Mouse (Mus musculus): ENCODE data around the gene Ptprg.

Gene Ptprg

DNA sequence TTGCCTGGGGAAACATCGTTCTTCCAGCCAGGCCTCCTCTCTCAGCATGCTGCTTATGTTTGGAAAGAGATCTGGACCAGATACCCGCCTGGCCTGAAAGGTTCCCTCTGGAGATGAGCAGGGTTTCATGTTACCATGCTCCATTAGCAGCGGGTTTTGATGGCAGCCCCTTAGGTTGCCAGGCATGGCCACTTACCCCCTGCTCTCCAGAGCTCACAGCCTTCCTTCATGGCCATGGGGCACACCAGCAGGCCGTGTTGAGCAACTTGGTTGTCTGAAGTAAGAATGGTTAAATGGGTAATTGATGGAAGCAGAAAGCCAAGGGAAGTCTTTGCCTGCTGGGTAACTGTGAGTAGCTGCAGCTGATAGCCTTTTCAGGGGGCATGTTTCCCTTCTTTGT is 274.8 kb downstream of the Ptprg start:
- no peak for DNase-seq

DNA sequence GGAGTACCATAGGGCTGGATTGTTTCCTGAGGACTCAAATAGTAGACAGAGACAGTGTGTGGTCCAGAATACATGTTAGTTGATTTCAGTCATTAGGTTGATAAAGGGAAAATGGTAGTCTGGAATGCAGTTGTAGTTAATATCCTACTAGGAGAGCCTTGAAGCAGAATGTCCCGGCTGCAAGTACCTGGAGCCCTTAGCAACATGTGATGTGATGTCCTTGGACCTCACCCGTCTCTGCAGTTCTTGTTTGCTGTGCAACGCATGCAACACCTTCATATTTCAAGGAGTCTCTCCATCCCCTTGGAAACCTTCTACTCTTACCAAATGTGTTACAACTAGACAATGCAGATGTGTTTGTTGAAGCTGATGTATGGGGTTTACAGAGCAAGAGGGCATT is 280.3 kb downstream of the Ptprg start:
- no peak for DNase-seq

- no peak for DNase-seq
Observed at GRCm38 (mm10) chr14:11835706-11836445, 282.5 kb downstream of the Ptprg start.

DNA sequence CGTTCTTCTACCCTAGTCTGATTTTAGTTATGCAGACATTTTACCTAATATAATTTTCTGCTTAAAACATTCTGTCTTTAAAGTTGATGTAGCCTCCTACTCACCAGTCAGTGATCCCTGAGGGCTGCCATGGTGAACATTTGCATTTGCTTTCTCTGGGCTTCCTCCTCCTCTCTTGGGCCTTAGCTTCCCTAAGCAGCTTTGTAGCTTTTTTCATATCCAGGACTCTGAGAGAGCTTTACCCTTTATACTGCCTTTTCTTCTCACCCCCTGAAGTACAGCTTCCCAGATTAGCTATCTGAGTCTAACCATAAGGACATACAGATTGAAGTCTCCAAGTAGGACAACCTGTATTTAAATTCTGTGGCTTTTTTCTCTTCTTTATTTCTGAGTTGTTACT is 284.4 kb downstream of the Ptprg start:
- no peak for DNase-seq

GRCm38 (mm10) chr14:11841621-11842020 is 288.3 kb downstream of the Ptprg start:
- no peak for DNase-seq

- no peak for DNase-seq
Observed at GRCm38 (mm10) chr14:11852896-11853295, 299.6 kb downstream of the Ptprg start.

- DNase-seq, result no peak
Observed at GRCm38 (mm10) chr14:11855499-11855898, 302.2 kb downstream of the Ptprg start.

- DNase-seq, result no peak
Observed at GRCm38 (mm10) chr14:11857928-11858481, 304.7 kb downstream of the Ptprg start.

GRCm38 (mm10) chr14:11863286-11863685 is 310.0 kb downstream of the Ptprg start:
- no peak for DNase-seq

- no peak for DNase-seq
Observed at GRCm38 (mm10) chr14:11864840-11865239, 311.5 kb downstream of the Ptprg start.

- no peak for DNase-seq
Observed at GRCm38 (mm10) chr14:11865332-11865731, 312.0 kb downstream of the Ptprg start.

- no peak for DNase-seq
Observed at GRCm38 (mm10) chr14:11865872-11866271, 312.5 kb downstream of the Ptprg start.

- DNase-seq, result no peak
Observed at GRCm38 (mm10) chr14:11866416-11866815, 313.1 kb downstream of the Ptprg start.

DNA sequence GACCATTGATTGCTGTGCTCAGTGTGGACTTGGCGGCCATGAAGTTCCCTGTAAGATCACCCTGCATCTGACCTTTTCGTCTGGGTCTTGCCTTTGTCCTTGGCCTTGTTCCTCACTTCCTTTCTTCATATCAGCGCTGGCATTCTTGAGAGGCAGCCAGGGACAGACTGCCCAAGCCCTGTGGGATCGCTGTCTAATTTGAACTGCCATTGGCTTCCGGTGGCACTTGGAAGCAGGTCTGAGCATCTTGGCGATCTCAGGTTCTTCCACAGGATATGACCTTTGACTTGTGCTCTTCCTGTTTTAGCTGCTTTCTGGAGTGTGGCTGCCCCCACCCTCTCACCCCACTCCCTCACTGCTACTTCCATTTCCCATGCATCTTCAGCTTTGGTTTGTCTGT is 315.3 kb downstream of the Ptprg start:
- peak in 1 of 2 experiments; percentile 31 for DNase-seq

GRCm38 (mm10) chr14:11871752-11872344 is 318.5 kb downstream of the Ptprg start:
- no peak for DNase-seq

- DNase-seq, result no peak
Observed at GRCm38 (mm10) chr14:11874266-11874665, 320.9 kb downstream of the Ptprg start.

- no peak for DNase-seq
Observed at GRCm38 (mm10) chr14:11874960-11875889, 321.9 kb downstream of the Ptprg start.

DNA sequence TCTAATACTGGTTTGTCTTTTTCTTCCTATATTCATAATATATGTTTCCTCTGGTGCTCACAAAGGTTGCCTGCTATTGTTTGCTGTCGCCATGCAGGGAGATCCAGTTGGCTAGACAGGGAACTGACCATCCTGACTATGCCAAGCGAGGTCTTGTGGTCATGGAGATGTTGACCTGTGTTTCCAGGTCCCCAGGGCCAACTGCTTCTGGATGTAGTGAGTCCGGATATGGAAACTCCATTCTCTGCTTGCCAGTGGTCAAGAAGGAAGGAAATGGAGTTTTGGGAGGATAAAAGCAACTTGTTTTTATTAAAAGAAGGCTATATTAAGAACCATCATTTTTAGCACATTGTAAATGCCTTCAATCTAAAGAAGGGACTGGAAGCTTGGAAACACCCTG is 327.8 kb downstream of the Ptprg start:
- DNase-seq, result peak in 1 of 2 experiments; percentile 47

DNA sequence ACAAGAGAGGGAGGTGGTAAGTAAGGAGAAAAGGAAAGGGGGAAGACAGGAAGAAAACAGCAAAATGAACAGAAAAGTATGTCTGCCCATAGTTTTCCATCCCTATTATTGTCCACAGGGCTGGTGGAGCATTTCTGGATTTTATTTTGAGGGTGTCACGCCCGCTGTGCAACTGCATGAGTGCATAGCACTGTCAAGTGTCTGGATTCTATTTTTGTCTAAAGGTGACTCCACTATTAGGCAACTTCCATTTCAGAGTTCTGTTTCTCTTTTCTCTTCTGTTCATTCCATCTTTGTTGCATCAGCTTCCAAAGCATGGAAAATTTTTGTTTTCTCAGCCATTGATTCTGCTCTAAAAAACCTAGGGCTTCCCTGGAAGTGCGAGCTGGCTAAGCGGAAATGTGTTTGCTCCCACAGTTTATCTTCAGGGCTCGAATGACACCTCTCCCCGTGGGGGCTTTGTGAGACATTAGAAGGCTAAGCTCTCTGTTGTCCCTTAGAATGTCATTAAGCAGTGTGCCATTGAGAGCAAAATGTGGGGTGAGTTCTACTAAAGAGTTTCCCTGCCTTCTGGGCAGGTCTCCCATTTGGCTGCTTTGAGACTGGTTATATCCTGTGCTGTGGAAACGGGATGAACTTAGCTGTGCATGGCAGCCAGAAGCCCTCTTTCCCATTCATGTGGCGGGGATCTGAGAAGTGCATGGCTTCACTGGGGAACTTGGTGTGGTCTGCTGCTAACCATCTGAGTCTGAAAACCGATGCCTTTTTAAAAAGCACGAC is 330.0 kb downstream of the Ptprg start:
- DNase-seq, result peak in 1 of 2 experiments; percentile 37

DNA sequence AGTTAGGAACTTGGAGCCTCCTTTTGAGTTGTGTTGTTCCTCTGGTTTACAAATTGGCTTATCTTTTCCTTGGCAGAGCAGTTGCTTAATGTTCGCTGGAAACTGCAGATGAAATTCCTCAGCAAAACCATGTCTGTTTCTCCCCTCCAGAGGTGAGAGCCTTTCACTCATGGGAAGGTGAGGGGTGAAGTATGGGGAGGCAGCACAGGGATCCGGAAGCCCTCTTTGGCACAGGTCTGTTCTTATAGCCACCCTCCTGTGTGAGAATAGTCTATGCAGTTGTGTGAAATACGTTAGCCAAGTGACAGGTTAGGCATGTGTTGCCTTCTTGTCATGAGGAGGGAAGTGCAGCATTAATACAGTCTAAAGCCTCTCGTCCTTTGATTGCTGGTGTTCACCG is 330.7 kb downstream of the Ptprg start:
- DNase-seq, result no peak

GRCm38 (mm10) chr14:11886417-11886816 is 333.1 kb downstream of the Ptprg start:
- no peak for DNase-seq

DNA sequence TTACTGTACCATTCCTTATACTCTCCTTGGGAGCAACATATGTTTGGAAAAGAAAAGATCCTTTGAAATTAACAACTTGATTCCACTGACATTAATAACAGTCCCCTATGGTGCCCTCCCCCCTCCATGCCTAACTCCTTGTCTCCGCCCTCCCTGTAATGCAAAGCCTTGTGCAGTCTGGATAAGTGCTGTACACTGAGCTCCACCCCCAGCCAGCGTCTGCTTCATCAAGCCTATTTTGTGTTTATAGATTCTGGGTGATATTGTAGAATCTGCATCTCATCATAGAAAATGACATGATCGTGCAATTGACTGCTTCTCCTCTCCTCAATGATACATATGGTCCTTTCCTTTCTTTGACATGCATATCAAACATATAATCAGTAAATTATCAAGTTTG is 337.6 kb downstream of the Ptprg start:
- DNase-seq, result no peak

All from kidney, postnatal 4 days (tissue).